Mouse (Mus musculus): ENCODE data around the gene Gm49378.

Gm49378 gene

DNA sequence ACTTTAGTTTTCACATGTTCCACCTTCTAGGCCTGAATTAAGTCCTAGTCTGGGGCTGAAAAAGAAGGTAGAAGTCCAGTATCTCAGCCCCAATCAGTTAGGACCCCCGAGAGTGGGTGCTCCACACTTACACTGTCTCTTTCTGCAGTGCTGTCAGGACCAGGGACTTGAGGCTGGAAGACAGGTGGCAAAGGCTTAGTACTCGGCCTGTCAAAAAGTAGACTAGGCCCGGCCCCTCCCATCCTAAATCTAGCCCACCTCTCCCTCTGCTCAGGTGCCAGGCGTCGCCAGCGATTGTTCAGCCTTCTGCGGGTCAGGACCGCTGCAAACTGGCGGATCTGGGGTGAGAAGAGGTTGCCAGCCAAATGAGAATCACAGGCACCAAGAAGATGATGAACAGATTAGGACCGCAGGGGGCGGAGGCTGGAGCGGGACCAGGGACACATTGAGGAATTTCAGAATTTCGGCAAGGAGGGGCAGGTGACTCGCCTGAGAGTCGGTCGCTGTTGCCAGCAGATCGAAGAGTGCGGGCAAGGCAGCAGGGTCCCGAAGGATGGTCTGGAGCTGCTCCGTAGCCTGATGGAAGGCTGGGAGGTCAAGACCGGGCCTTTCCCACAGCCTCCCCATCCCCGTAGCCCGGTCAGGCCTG is 2.7 kb downstream of the Gm49378 start:
- DNase-seq (ENCODE audit: low read depth, low spot score) = peak; percentile 71

- peak; percentile 53 for DNase-seq (ENCODE audit: low read depth, low spot score)
These were observed 8.4 kb downstream of the Gm49378 start for GRCm38 (mm10) chr14:55629312-55629711.

GRCm38 (mm10) chr14:55628077-55628827 is 9.4 kb downstream of the Gm49378 start:
- no peak for DNase-seq (ENCODE audit: low read depth, low spot score)

- no peak for DNase-seq (ENCODE audit: low read depth, low spot score)
These were observed 19.1 kb downstream of the Gm49378 start for GRCm38 (mm10) chr14:55618486-55619195.

DNA sequence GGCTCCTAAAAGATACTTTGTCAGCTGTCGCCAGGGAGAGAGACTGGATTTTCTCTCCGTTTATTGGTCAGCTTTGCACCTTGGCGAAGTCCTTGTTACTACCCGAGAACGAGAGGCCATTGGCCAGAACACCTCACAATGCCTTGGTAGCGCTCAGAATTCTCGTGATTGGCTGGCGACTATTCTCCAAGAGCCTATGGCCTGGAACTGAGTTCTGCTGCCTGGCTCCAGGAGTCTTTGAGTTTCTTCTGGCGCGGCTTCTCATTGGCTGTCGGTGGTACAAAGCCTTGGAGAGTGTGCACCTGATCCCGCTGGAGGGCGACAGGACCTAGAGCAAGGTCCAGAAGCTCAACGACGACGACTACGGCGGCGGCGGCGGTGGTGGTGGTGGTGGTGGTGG is 19.9 kb downstream of the Gm49378 start, which contains the start of gene Rec8:
Rec8 (plus strand) TSS at position 216 of the 400 bp plus-strand sequence.
- DNase-seq (ENCODE audit: low read depth, low spot score) = peak; percentile 98

DNA sequence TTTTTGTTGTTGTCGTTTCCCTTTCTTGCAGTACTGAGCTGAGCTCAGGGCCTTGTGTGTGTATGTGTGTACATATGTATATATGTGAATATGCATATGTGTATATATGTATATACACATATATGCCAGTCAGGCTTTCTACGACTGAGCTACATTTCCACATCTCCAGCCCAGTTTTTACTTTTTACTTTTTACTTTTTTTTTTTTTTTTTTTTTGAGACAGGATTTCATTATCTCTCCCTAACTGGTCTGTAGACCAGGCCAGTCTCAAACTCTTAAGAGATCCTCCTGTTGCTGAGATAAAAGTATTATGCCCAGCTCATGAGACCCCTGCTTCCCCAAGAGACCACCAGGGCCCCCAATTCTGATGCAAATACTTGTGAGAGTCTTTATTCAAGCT is 20.9 kb downstream of the Gm49378 start:
- no peak for DNase-seq (ENCODE audit: low read depth, low spot score)

GRCm38 (mm10) chr14:55615876-55616275 is 21.8 kb downstream of the Gm49378 start:
- no peak for DNase-seq (ENCODE audit: low read depth, low spot score)

DNA sequence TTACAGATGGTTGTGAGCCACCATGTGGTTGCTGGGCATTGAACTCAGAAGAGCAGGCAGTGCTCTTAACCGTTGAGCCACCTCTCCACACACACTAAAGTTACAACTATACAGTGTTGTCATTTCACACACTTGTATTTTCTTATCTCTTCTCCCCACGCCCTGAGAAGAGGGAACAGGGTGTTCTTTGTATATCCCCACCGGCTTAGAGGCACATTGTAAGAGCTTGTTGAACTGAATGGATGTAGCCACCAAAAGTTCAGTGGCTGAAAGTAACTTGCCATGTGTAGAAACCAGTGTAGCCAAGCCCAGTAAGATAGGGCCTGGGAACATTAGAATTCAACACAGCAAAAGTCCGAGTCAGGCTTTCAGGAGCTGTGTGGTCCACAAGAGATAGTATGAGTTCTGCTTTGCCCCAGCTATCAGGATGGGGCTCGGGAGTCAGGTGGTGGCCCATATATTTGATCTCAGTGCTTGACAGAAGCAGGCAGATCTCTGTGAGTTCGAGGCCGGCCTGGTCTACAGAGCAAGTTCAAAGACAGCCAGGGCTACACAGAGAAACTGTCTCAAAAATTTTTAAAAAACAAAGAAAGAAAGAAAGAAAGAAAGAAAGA is 23.0 kb downstream of the Gm49378 start:
- DNase-seq (ENCODE audit: low read depth, low spot score) = no peak

GRCm38 (mm10) chr14:55613346-55613745 is 24.3 kb downstream of the Gm49378 start:
- DNase-seq (ENCODE audit: low read depth, low spot score) = no peak

- DNase-seq (ENCODE audit: low read depth, low spot score) = no peak
These were observed 29.4 kb downstream of the Gm49378 start for GRCm38 (mm10) chr14:55608339-55608738.

DNA sequence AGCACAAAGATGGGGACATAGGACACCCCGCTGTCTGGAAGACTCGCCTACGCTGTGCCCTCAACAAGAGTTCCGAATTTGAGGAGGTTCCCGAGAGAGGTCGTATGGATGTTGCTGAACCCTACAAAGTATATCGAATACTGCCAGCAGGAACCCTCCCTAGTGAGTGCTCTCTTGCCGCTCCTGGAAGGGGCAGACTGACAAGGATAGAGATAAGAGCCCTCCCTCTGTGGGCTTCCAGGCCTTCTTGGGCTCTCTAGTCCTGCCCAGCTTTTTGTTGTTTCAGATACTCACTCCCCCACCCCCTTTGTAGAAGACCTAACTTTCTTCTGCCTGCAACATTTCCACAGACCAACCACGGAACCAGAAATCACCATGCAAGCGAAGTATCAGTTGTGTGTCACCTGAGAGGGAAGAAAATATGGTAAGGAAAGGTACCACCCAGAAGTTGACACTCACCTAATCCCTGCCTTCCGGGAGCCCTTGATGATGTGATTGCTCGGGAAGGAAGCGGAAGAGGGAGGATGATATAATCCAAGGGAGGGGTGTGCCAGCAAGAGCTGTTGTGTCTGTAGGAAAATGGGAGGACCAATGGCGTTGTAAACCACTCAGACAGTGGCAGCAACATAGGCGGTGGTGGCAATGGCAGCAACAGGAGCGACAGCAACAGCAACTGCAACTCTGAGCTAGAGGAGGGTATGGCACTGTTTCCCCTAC is 31.8 kb downstream of the Gm49378 start:
- DNase-seq (ENCODE audit: low read depth, low spot score) = peak; percentile 54

GRCm38 (mm10) chr14:55604823-55605222 is 32.9 kb downstream of the Gm49378 start:
- DNase-seq (ENCODE audit: low read depth, low spot score) = no peak

DNA sequence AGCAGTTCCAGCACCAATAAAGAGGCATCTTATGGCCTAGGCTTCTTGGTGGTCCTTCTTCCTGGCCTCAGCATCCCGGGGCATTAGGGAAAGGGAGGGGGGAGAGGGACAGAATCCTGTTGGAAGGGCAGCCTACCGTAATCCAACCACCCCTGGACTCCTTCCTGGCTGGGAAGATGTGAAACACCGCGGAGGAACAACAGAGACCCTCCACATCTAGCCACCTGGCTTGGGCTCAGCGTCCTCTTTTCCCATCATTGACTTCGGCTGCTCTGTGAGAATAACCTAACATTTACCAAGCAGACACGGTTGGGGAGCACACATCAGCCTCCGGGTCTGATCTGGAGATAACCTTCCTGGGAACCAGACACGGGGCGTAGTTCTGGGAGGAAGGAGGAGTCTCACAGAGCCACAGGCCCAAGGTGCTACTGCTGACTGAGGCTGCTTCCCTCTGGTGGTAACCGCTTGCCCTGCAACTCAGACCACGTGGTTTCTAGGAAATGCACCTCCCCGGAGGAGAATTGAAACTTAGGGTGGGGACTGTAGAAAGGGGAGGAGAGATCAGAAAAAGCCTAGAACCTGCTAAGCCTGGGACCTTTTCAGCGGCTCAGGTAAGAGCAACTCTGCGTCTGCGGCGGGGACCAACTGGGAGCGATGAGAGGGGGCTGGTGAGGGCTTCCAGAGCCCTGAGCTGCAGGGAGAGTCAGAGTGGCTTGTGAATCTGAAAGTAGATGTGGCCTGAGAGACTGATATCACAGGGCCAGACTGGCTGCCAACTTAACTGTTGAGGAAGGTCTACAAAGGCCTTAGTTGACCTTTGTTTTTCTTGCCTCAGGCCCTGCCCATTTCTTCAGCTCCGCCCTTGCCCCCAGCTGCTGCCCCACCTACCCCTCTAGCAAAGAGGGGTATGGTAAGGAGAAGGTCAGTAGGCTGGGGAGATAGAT is 33.8 kb downstream of the Gm49378 start:
- peak; percentile 99 for DNase-seq (ENCODE audit: low read depth, low spot score)

DNA sequence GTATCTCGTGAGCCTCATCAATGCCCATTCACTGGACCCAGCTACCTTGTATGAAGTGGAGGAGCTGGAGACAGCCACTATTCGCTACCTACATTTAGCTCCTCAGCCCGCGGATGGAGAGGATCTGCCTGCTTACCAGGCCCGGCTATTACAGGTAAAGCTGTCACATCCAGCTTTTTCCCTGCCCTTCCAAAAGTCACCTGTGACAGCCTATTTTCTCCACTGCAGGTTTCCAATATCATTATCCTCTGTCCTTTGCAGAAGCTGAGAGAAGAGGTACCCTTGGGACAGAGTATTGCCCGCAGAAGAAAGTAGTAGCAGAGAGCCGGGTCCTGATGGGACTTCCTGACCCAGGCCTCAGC is 34.4 kb downstream of the Gm49378 start, which contains the start of gene Irf9:
Irf9 (plus strand) TSS at position 301 of the 362 bp plus-strand sequence.
- no peak for DNase-seq (ENCODE audit: low read depth, low spot score)

DNA sequence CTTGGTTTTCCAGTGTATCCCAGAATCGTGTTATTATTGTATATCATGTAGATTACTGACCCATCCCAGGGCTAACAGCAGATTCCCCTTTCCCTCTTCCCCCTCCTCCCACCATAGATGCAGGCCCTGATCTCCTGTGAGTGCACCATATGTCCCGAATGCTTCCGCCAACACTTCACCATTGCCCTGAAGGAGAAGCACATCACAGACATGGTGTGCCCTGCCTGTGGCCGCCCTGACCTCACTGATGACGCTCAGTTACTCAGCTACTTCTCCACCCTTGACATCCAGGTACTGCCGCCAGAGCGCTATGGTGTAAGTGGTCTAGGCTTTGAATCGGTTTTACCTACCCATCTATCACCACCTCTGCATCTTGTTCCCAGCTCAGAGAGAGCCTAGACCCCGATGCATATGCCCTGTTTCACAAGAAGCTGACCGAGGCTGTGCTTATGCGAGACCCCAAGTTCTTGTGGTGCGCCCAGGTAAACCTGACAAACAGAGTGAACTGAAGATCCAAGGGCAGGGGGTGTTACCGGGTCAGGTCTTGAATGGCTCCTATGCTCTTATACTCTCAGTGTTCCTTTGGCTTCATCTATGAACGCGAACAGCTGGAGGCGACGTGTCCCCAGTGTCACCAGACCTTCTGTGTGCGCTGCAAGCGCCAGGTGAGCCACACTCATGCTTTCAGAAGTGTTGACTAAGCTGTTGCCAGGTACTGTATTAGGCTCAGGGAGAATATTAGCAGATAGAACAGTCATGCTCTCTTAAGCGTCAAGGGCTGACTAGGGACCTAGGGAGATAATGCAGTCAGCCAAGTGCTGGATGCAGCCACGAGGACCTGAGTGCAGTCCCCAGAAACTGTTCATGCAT is 38.9 kb downstream of the Gm49378 start:
- no peak for DNase-seq (ENCODE audit: low read depth, low spot score)

DNA sequence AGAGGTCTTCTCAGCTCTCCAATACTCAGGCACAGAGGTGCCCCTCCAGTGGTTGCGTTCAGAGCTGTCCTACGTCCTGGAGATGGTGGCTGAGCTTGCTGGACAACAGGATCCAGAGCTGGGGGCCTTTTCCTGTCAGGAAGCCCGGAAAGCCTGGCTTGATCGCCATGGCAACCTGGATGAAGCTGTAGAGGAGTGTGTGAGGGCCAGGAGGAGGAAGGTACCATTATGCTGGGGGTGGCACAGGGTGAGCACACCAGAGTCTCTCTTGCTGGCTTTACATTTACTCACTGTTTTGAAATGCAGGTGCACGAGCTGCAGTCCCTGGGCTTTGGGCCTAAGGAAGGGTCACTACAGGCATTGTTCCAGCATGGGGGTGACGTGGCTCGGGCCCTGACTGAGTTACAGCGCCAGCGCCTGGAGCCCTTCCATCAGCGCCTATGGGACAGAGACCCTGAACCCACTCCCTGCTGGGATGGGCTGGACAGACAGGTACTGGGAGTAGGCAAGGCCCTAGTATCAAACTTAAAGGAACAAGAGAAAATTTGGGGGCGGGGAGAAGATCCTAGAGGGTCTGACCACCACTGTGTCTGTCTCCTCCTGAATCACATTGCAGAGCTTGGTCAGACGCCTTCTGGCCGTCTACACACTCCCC is 41.5 kb downstream of the Gm49378 start:
- no peak for DNase-seq (ENCODE audit: low read depth, low spot score)

GRCm38 (mm10) chr14:55592226-55592625 is 45.5 kb downstream of the Gm49378 start:
- DNase-seq (ENCODE audit: low read depth, low spot score) = no peak

DNA sequence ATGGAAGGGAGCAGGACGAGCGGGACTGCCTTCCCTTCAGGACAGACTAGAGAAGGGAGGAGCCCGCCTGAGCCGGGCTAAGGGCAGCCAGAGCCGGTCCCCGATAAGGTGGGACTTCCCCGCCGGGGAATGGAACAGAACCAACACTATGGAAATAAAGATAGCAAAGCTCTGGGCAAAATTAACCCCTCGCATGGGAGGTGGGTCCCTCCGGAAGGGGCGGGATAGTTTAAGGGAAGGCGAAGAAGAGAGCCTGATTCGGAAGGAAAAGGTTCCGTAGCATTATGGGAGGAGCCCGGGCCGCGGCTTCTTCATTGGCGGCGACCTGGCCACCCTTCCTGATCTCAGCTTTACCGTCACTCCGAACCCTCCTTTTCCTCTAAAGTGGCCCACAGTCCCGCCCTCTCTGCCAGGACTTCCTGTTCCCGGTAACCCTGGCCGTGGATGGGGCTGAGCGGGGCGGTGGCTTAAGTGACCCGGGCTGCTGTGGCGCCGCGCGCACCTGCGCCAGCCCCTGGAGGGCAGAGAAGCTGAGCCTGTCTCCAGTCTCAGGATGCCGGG is 46.3 kb downstream of the Gm49378 start, which contains the start of gene Rnf31:
Rnf31 (plus strand) TSS at position 378 of the 561 bp plus-strand sequence.
- DNase-seq (ENCODE audit: low read depth, low spot score) = peak; percentile 99
